Mouse (Mus musculus): ENCODE data around the gene Il27ra. TPM values are rescaled to one million over a fixed set of nuclear protein-coding genes. Genes with fewer than 3 reads are reported as not detected.

Il27ra gene
- 213 TPM for polyA plus RNA-seq (2017; shearing (Covaris generic))

GRCm38 (mm10) chr8:84042066-84042947 is at the start of gene Il27ra:
Gene Il27ra (minus strand): TSS chr8:84042589.

GRCm38 (mm10) chr8:84066291-84066930 is 24.0 kb upstream of the Il27ra start, which contains the start of gene Rfx1:
Gene Rfx1 (plus strand): TSS chr8:84066834.

GRCm38 (mm10) chr8:84065037-84065436 is 22.6 kb upstream of the Il27ra start, which contains the start of gene Gm10643:
Gene Gm10643 (minus strand): TSS chr8:84065137.

GRCm38 (mm10) chr8:84044900-84045299 is 2.5 kb upstream of the Il27ra start, which contains the start of gene Rln3:
Gene Rln3 (minus strand): TSS chr8:84045000.

GRCm38 (mm10) chr8:84021096-84021495 is 21.3 kb downstream of the Il27ra start, which contains the start of gene Palm3:
Gene Palm3 (plus strand): TSS chr8:84021471.

GRCm38 (mm10) chr8:84011705-84012498 is 30.5 kb downstream of the Il27ra start, which contains the start of gene 2210011C24Rik:
Gene 2210011C24Rik (minus strand): TSS chr8:84012171.

GRCm38 (mm10) chr8:84001281-84002000 is 40.9 kb downstream of the Il27ra start, which contains the start of gene 1700067K01Rik:
Gene 1700067K01Rik (plus strand): TSS chr8:84001502.

GRCm38 (mm10) chr8:83997511-83998141 is 44.8 kb downstream of the Il27ra start, which contains the start of gene Samd1:
Gene Samd1 (plus strand): TSS chr8:83997672.

Other genes with a start within 250 kb of the Il27ra start
- gene Adgrl1, start 142.5 kb downstream of the Il27ra start, polyA plus RNA-seq (2017; shearing (Covaris generic)): 5.4 TPM
- gene Gm10644, start 87.4 kb downstream of the Il27ra start, polyA plus RNA-seq (2017; shearing (Covaris generic)): 0.85 TPM
- 5.4 TPM for gene Asf1b, start 87.1 kb downstream of the Il27ra start, polyA plus RNA-seq (2017; shearing (Covaris generic))
- gene Prkaca, start 69.6 kb downstream of the Il27ra start, polyA plus RNA-seq (2017; shearing (Covaris generic)): 37.4 TPM
- 4.2 TPM for gene Samd1, start 44.9 kb downstream of the Il27ra start, polyA plus RNA-seq (2017; shearing (Covaris generic))
- not detected for gene 1700067K01Rik, start 41.1 kb downstream of the Il27ra start, polyA plus RNA-seq (2017; shearing (Covaris generic))
- 3.5 TPM for gene 2210011C24Rik, start 30.4 kb downstream of the Il27ra start, polyA plus RNA-seq (2017; shearing (Covaris generic))
- gene Palm3, start 21.1 kb downstream of the Il27ra start, polyA plus RNA-seq (2017; shearing (Covaris generic)): 4.0 TPM
- gene Rln3, start 2.4 kb upstream of the Il27ra start, polyA plus RNA-seq (2017; shearing (Covaris generic)): 0.63 TPM
- gene Gm10643, start 22.5 kb upstream of the Il27ra start, polyA plus RNA-seq (2017; shearing (Covaris generic)): 2.2 TPM
- gene Rfx1, start 24.2 kb upstream of the Il27ra start, polyA plus RNA-seq (2017; shearing (Covaris generic)): 26.0 TPM
- gene Dcaf15, start 62.2 kb upstream of the Il27ra start, polyA plus RNA-seq (2017; shearing (Covaris generic)): 29.9 TPM
- 43.1 TPM for gene Podnl1, start 83.4 kb upstream of the Il27ra start, polyA plus RNA-seq (2017; shearing (Covaris generic))
- gene Cc2d1a, start 105.3 kb upstream of the Il27ra start, polyA plus RNA-seq (2017; shearing (Covaris generic)): 38.6 TPM
- gene 4930432K21Rik, start 105.4 kb upstream of the Il27ra start, polyA plus RNA-seq (2017; shearing (Covaris generic)): 0.43 TPM
- gene Nanos3, start 142.6 kb upstream of the Il27ra start, polyA plus RNA-seq (2017; shearing (Covaris generic)): not detected
- 49.0 TPM for gene Zswim4, start 194.5 kb upstream of the Il27ra start, polyA plus RNA-seq (2017; shearing (Covaris generic))
- gene D8Ertd738e, start 207.1 kb upstream of the Il27ra start, polyA plus RNA-seq (2017; shearing (Covaris generic)): 481 TPM
- gene Mri1, start 214.7 kb upstream of the Il27ra start, polyA plus RNA-seq (2017; shearing (Covaris generic)): 138 TPM
- gene Ccdc130, start 227.8 kb upstream of the Il27ra start, polyA plus RNA-seq (2017; shearing (Covaris generic)): 22.5 TPM